Mouse (Mus musculus) gonadal fat pad, adult 2 months (tissue): ENCODE results near the gene Bglap. TPM values are rescaled to one million over a fixed set of nuclear protein-coding genes. Genes with fewer than 3 reads are reported as not detected.
"Not testable (repeated sequence)": the region's sequence is repeated elsewhere in the genome, so short reads cannot be mapped to it uniquely, and the experiment has no call there.

Experiments used
- DNase-seq: peaks from one replicate; pipeline ENCODE4 v3.0.0-alpha.2; 2012; ENCODE audit warnings: low read depth
- polyA plus RNA-seq: library from polyadenylated mRNA; depleted of rRNA; stranded (reverse); fragments of >200 nt; gene quantifications from 2 replicates; pipeline ENCODE4 v1.2.3, GENCODE M21; 2012

Gene Bglap
- polyA plus RNA-seq, 1 experiment = not detected

- no peak for DNase-seq
Measured at GRCm38 (mm10) chr3:88393776-88394375, 9.6 kb upstream of the Bglap start.

- DNase-seq = not testable (repeated sequence)
Measured at GRCm38 (mm10) chr3:88382383-88382782, 1.9 kb downstream of the Bglap start.

GRCm38 (mm10) chr3:88381389-88382315, 2.6 kb downstream of the Bglap start:
- DNase-seq = not testable (repeated sequence)

DNA sequence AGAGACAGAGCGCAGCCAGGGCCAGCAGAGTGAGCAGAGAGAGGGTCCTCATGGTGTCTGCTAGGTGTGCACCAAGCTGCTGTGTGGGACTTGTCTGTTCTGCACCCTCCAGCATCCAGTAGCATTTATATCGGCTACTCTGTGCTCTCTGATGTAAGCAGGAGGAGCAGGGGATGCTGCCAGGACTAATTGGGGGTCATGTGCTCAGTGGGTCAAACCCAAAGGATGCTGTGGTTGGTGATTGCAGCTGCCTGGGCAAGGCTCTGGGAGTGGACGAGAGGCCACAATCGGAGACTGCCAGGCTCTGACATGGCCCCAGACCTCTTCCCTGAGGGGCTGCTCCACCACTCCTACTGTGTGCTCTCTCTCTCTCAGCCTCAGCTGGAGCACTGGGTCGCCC, 5.7 kb downstream of the Bglap start, which contains the start of gene Bglap2:
Bglap2 (minus strand) TSS at position 101 of the 400 bp plus-strand sequence.
- not testable (repeated sequence) for DNase-seq

GRCm38 (mm10) chr3:88376644-88377043, 7.6 kb downstream of the Bglap start:
- not testable (repeated sequence) for DNase-seq

DNA sequence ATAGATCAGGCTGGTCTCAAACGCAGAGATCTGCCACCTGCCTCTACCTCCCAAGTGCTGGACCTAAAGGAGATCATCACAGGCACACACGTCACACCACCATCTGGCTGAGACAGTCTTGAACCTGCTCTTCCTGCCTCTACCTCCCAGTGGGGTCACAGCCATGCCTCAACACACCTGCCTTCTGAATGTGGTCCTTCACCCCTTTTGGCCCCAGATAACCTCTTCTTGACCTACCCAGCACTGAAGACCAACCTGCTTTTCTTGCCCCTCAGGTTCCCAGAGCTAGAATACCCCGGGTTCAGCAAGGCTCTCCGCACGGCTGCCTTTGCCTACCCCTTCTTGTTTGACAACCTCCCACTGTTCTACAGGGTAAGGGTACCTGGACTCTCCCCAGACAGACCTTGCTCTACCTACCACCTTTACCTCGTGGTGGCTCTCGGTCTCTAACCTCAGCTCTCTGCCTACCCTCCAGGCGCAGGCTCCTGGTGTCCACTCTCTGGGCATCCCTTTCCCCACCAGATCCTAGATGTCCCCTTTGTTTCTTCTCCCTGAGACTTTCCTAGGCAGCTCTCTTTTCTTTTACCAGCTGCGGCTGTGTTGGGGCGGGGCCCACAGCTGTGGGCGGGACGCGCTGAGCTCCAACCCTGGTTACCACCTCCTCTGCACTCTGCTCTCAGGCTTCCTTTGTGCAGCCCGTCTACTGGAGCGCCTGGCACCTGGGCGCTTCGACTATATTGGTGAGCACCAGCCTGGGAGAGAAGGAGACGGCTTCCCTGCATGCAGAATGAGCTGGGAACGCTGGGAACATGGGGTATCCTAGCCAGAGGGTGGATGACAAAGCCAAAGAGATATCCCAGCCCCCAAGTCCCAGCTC, 8.3 kb downstream of the Bglap start:
- DNase-seq = not testable (repeated sequence)

GRCm38 (mm10) chr3:88372643-88373042, 11.6 kb downstream of the Bglap start, which contains the start of gene Bglap3:
TSS of gene Bglap3 (minus strand) at chr3:88372743.
- DNase-seq = not testable (repeated sequence)

DNA sequence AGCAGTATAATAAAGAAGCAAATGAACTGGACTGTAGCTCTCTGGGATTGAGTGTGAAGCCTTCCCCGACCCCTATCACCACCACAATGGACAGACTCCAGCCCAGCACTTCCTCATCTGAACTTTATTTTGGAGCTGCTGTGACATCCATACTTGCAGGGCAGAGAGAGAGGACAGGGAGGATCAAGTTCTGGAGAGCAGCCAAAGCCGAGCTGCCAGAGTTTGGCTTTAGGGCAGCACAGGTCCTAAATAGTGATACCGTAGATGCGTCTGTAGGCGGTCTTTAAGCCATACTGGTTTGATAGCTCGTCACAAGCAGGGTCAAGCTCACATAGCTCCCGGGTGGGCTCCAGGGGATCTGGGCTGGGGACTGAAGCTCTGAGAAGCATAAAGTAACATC, 15.8 kb downstream of the Bglap start:
- DNase-seq = not testable (repeated sequence)

- not testable (repeated sequence) for DNase-seq
Measured at GRCm38 (mm10) chr3:88367517-88367916, 16.7 kb downstream of the Bglap start.

GRCm38 (mm10) chr3:88366830-88367428, 17.3 kb downstream of the Bglap start:
- DNase-seq = not testable (repeated sequence)

GRCm38 (mm10) chr3:88365705-88366361, 18.4 kb downstream of the Bglap start:
- no peak for DNase-seq

- DNase-seq = no peak
Measured at GRCm38 (mm10) chr3:88364337-88364736, 19.9 kb downstream of the Bglap start, which contains the start of gene Paqr6. TSS of gene Paqr6 (plus strand) at chr3:88364584.

GRCm38 (mm10) chr3:88363700-88364099, 20.6 kb downstream of the Bglap start:
- no peak for DNase-seq

- no peak for DNase-seq
Measured at GRCm38 (mm10) chr3:88361612-88362313, 22.5 kb downstream of the Bglap start.

DNA sequence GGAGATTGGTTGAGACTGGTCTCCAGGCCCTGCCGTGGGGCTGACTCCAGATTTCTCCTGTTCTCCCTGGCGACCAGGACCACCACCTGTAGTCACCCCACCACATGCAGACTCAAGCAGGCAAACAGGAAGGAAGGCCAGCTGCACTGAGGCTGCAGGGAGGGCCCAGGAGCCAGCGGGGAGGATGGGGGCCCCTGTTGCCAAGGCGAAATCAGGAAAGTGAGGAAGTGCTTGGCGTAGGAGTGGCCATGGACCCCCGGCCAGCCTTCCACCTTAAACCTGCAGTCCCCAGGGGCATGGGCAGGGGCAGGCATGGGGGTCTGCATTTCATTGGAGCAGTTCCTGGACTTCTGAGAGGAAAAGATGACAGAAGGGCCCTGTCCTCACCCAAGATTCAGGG, 23.2 kb downstream of the Bglap start:
- no peak for DNase-seq

GRCm38 (mm10) chr3:88359989-88360388, 24.3 kb downstream of the Bglap start:
- DNase-seq = no peak

- DNase-seq = no peak
Measured at GRCm38 (mm10) chr3:88359584-88359983, 24.7 kb downstream of the Bglap start.

DNA sequence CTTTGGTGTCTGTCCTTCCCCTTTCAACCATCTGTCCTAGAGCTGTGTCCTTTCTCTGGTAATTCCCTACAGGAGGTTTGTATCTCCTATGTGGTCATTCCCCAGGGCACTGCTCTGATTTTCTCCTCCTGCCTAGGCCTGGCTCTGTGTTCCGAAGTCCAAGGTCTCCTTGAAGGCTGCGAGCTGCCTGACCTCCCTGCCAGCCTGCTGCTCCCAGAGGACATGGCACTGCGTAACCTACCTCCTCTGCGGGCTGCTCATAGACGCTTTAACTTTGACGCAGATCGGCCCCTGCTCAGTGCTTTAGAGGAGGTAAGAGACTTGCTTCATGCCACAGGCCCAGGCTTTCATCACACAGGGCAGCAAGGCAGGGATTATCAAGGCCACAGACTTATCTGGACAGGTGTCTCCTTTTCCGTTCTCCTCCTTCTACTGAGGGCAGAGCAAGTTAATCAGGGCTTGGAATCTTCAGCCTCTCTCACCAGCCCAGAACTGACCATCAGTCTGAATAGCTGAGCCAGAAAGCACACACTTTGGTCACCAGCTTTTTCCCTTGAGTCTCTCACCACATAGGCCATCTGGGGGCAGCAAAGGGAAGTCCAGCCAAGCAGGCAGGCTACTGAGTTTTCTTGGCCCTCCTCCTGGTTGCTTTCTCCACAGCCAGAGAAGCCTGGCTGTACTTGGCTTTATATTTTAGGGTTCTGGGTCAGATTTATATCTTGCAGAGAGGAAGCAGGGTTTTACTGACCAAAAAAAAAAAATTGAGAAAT, 29.7 kb downstream of the Bglap start:
- DNase-seq = no peak

- no peak for DNase-seq
Measured at GRCm38 (mm10) chr3:88352907-88353306, 31.4 kb downstream of the Bglap start.
